Mouse (Mus musculus) spleen, adult 2 months (tissue): Measurements from ENCODE around the gene Fhad1.

ENCODE experiments used
- CTCF ChIP-seq: fragments of 200-500 bp; IDR thresholded peaks from 2 replicates; pipeline ENCODE4 v1.5.1; 2011; ENCODE audit warnings: mild to moderate bottlenecking, inconsistent platforms; ENCODE audit not compliant: insufficient read depth, insufficient read length, insufficient replicate concordance; ENCODE audit errors: extremely low read depth
- POLR2A ChIP-seq: fragments of 200-500 bp; IDR thresholded peaks from 2 replicates; pipeline ENCODE4 v1.6.1; 2011; ENCODE audit warnings: low read depth, low read length, inconsistent platforms

DNA sequence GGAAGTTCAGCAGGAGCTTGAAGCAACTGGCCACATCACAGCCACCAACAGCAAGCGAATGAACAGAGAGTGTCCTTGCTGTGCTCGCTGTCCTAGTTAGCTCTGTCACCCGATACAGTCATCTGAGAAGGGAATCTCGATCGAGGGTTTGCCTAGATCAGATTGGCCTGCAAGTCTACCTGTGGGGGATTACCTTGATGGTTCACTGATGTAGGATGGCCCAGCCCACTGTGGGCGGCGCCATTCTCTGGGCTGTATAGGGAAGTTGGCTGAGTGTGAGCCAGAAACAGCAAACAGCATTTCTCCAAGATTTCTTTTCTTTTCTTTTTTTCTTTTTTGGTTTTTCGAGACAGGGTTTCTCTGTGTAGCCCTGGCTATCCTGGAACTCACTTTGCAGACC lies 150.4 kb downstream of the Fhad1 start:
- TF ChIP-seq POLR2A (no peak), CTCF (no peak)
